Mouse (Mus musculus): Measurements from ENCODE around the gene Commd1. TPM values are rescaled to one million over a fixed set of nuclear protein-coding genes. Genes with fewer than 3 reads are reported as not detected.

The Commd1 gene
- total and polyA plus RNA-seq, 3 experiments = 26.7 to 158 (median 138) TPM

- no peak for DNase-seq
- Histone ChIP-seq H3K4me1 (ENCODE audit: control insufficient read depth, insufficient read depth, low read length) (peaks cover 2% of the 10 kb centered on the region), H3K79me2 (replicated peaks; ENCODE audit: control insufficient read depth, insufficient read depth, low read length) (no peaks in the 10 kb centered on the region), H3K27ac (no peak overlapping the region), H3K9ac (ENCODE audit: low read depth, low read length) (no peak overlapping the region), H3K36me3 (ENCODE audit: control insufficient read depth, insufficient read depth, low read length) (no peaks in the 10 kb centered on the region), H3K27me3 (ENCODE audit: control insufficient read depth, insufficient read depth, low read length) (no peaks in the 10 kb centered on the region), H3K4me3 (no peak overlapping the region)
- intact Hi-C loops (cut with DNase I) = loop anchor here (5.0 kb wide), 2 partner anchors 152 to 167 kb away; no protein-coding TSS in a partner anchor
- TF ChIP-seq POLR2A (IDR thresholded peaks at IDR 0.05; ENCODE audit: insufficient read depth, low read depth, low read length) (no peak), EP300 (IDR thresholded peaks at IDR 0.05; ENCODE audit: insufficient read depth, low read depth, low read length) (no peak), CTCF (IDR thresholded peaks at IDR 0.05) (no peak)
- WGBS = 88% methylated on average over 8 of the region's 8 CpGs
These were observed 117.7 kb downstream of the Commd1 start for GRCm38 (mm10) chr11:22864305-22865060.

GRCm38 (mm10) chr11:22863581-22863980 lies 118.6 kb downstream of the Commd1 start:
- intact Hi-C loops (cut with DNase I) = loop anchor here (5.0 kb wide), 2 partner anchors 151 to 166 kb away; no protein-coding TSS in a partner anchor
- H3K9ac ChIP-seq (ENCODE audit: low read depth, low read length) = no peak overlapping the region
- no peaks in the 10 kb centered on the region for H3K36me3 ChIP-seq (ENCODE audit: control insufficient read depth, insufficient read depth, low read length)
- peaks cover 2% of the 10 kb centered on the region for H3K4me1 ChIP-seq (ENCODE audit: control insufficient read depth, insufficient read depth, low read length)
- H3K4me3 ChIP-seq = no peak overlapping the region
- WGBS = 71% methylated on average over 4 of the region's 4 CpGs
- peak in 1 of 2 experiments; percentile 12 for DNase-seq
- no peak overlapping the region for H3K27ac ChIP-seq
- no peaks in the 10 kb centered on the region for H3K79me2 ChIP-seq (replicated peaks; ENCODE audit: control insufficient read depth, insufficient read depth, low read length)
- no peaks in the 10 kb centered on the region for H3K27me3 ChIP-seq (ENCODE audit: control insufficient read depth, insufficient read depth, low read length)
- TF ChIP-seq POLR2A (IDR thresholded peaks at IDR 0.05; ENCODE audit: insufficient read depth, low read depth, low read length) (no peak), EP300 (IDR thresholded peaks at IDR 0.05; ENCODE audit: insufficient read depth, low read depth, low read length) (no peak), CTCF (IDR thresholded peaks at IDR 0.05) (no peak)

- WGBS = 80% methylated on average over 4 of the region's 4 CpGs
- no peak for TF ChIP-seq EP300 (IDR thresholded peaks at IDR 0.05; ENCODE audit: insufficient read depth, low read depth, low read length)
- TF ChIP-seq POLR2A (IDR thresholded peaks at IDR 0.05; ENCODE audit: insufficient read depth, low read depth, low read length) = no peak
- TF ChIP-seq CTCF (IDR thresholded peaks at IDR 0.05) = no peak
- Histone ChIP-seq H3K4me1 (ENCODE audit: control insufficient read depth, insufficient read depth, low read length) (peaks cover 2% of the 10 kb centered on the region), H3K79me2 (replicated peaks; ENCODE audit: control insufficient read depth, insufficient read depth, low read length) (no peaks in the 10 kb centered on the region; the same call in 1 of the 2 replicates), H3K27me3 (ENCODE audit: control insufficient read depth, insufficient read depth, low read length) (no peaks in the 10 kb centered on the region), H3K4me3 (no peak overlapping the region), H3K36me3 (ENCODE audit: control insufficient read depth, insufficient read depth, low read length) (no peaks in the 10 kb centered on the region), H3K9ac (ENCODE audit: low read depth, low read length) (no peak overlapping the region), H3K27ac (no peak overlapping the region)
- intact Hi-C loops (cut with DNase I) = loop anchor here (2.0 to 5.0 kb wide), 3 partner anchors 95 to 164 kb away; no protein-coding TSS in a partner anchor
- DNase-seq = no peak
These were observed 120.9 kb downstream of the Commd1 start for GRCm38 (mm10) chr11:22861315-22861714.

- H3K4me1 ChIP-seq (ENCODE audit: control insufficient read depth, insufficient read depth, low read length) = peaks cover 2% of the 10 kb centered on the region
- H3K27ac ChIP-seq = peak within 1 kb of the TSS; percentile 91
- no peaks in the 10 kb centered on the region for H3K36me3 ChIP-seq (ENCODE audit: control insufficient read depth, insufficient read depth, low read length)
- no peaks in the 10 kb centered on the region; the same call in 1 of the 2 replicates for H3K79me2 ChIP-seq (replicated peaks; ENCODE audit: control insufficient read depth, insufficient read depth, low read length)
- 19% methylated on average over 41 of the region's 41 CpGs for WGBS
- intact Hi-C loops (cut with DNase I) = loop anchor here (2.0 to 5.0 kb wide), 3 partner anchors 96 to 163 kb away; no protein-coding TSS in a partner anchor
- H3K27me3 ChIP-seq (ENCODE audit: control insufficient read depth, insufficient read depth, low read length) = no peaks in the 10 kb centered on the region
- peak; percentile 66 to 71 for DNase-seq
- peak within 1 kb of the TSS; percentile 60 for H3K9ac ChIP-seq (ENCODE audit: low read depth, low read length)
- TF ChIP-seq CTCF (IDR thresholded peaks at IDR 0.05) (no peak), POLR2A (IDR thresholded peaks at IDR 0.05; ENCODE audit: insufficient read depth, low read depth, low read length) (no peak), EP300 (IDR thresholded peaks at IDR 0.05; ENCODE audit: insufficient read depth, low read depth, low read length) (0 out of 2 replicates have a peak, but pooled peaks have one; percentile 4)
- H3K4me3 ChIP-seq = peak within 1 kb of the TSS; percentile 94
These were observed 121.6 kb downstream of the Commd1 start, which contains the start of gene B3gnt2 for GRCm38 (mm10) chr11:22860335-22861227. TSS of gene B3gnt2 (minus strand) at chr11:22860961.

- Histone ChIP-seq H3K9ac (ENCODE audit: low read depth, low read length) (peak overlapping the region; percentile 95), H3K27ac (peak overlapping the region; percentile 91), H3K36me3 (ENCODE audit: control insufficient read depth, insufficient read depth, low read length) (no peaks in the 10 kb centered on the region), H3K4me1 (ENCODE audit: control insufficient read depth, insufficient read depth, low read length) (peaks cover 3% of the 10 kb centered on the region), H3K79me2 (replicated peaks; ENCODE audit: control insufficient read depth, insufficient read depth, low read length) (peaks cover 3% of the 10 kb centered on the region), H3K4me3 (peak overlapping the region; percentile 94), H3K27me3 (ENCODE audit: control insufficient read depth, insufficient read depth, low read length) (no peaks in the 10 kb centered on the region)
- under 1% methylated on average over 55 of the region's 55 CpGs for WGBS
- 0 out of 2 replicates have a peak, but pooled peaks have one; percentile 18 for TF ChIP-seq EP300 (IDR thresholded peaks at IDR 0.05; ENCODE audit: insufficient read depth, low read depth, low read length)
- peak; percentile 39 for TF ChIP-seq CTCF (IDR thresholded peaks at IDR 0.05)
- peak; percentile 92 for TF ChIP-seq POLR2A (IDR thresholded peaks at IDR 0.05; ENCODE audit: insufficient read depth, low read depth, low read length)
- DNase-seq = peak; percentile 92 to 93
- intact Hi-C loops (cut with DNase I) = loop anchor here (2.0 to 5.0 kb wide), 4 partner anchors 97 to 227 kb away; no protein-coding TSS in a partner anchor
These were observed 122.4 kb downstream of the Commd1 start for GRCm38 (mm10) chr11:22859633-22860334.
